Mouse (Mus musculus): ENCODE measurements around the gene Blvrb. TPM values are rescaled to one million over a fixed set of nuclear protein-coding genes. Genes with fewer than 3 reads are reported as not detected.

The Blvrb gene
- 112 and 113 TPM in 2 replicates for polyA plus RNA-seq (2015; fragmentation: Nextera tagmentation; extraction: Ambion mirVana)

DNA sequence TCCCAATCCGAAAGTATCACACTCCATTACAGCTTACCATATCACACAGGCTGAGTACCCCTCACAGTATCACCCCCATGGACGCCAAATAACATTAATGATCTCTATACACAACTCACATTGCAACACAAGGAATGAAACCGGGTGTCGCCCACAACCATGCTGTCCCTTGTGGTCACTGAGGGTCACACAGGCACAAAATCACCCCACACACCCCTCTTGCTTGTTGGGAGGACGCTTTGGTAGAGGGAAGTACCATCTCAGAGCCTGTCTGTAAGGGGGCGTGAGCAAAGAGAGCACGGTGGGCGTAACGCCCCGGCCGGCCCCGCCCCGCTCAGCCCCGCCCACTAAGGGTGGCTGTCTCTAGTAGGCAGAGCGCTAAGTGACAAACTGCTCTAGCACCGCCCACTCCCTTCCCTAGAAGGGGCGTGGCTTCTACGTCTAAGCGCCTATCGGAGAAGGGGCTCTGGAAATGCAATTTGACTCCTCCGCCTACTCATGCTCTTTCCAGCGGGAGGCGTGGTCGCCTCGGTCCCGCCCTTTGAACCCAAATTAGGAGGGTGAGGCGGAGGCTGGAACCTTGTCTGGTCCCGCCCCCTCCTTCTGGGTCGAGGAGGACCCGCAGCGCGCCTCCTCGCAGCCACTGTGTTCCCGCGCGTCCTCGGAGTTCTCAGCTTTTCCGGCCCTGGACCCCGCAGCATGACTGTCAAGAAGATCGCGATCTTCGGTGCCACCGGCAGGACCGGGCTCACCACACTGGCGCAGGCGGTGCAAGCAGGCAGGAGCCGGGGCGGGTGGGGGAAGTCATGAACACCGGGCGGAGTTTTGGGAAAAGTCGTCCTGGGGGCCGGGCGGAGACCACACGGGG lies at the start of gene Blvrb, which contains the start of gene Sptbn4:
TSS of gene Blvrb (plus strand) at position 560 of the 868 bp plus-strand sequence.
TSS of gene Sptbn4 (minus strand) at position 268 of the 868 bp plus-strand sequence.
- Histone ChIP-seq H3K36me3 (ENCODE audit: control insufficient read depth, insufficient read depth, low read length) (no peaks in the 10 kb centered on the region), H3K9me3 (replicated peaks; ENCODE audit: control insufficient read depth, low read length) (no peaks in the 10 kb centered on the region), H3K27me3 (ENCODE audit: control insufficient read depth, insufficient read depth, low read length) (peaks cover 17% of the 10 kb centered on the region), H3K4me2 (ENCODE audit: low read depth, low read length) (peak within 1 kb of the TSS; percentile 91), H3K9ac (ENCODE audit: low read length) (peak within 1 kb of the TSS; percentile 74), H3K4me1 (ENCODE audit: control insufficient read depth, insufficient read depth, low read length) (peaks cover 18% of the 10 kb centered on the region), H3K27ac (ENCODE audit: low read length) (peak within 1 kb of the TSS; percentile 50), H3K4me3 (replicated peaks; ENCODE audit: low read length) (peak within 1 kb of the TSS; percentile 69)
- peak; percentile 95 for ATAC-seq (ENCODE audit: insufficient read depth, low FRiP score)
- WGBS = 1% methylated on average over 54 of the region's 54 CpGs

DNA sequence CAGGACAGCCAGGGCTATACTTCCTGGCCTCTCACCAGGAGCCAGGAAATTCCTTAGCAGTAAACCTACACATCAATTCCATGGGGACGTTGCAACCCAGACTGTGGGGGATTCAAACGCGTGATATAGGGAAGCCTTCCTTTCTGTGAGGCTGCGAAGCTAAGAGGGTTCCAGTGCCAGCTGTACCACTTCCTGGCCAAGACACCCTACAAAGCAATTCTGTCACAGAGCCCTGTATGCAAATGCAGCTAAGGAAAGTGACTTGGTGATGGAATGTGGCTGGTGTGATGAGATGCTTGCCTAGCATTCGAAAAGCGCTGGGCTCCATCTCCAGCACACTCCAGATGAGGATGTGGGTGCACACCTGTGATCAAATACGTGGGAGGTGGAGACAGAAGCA lies 47.2 kb upstream of the Blvrb start:
- ATAC-seq (ENCODE audit: insufficient read depth, low FRiP score) = no peak
- peaks cover 6% of the 10 kb centered on the region; the same call in 1 of the 2 replicates for H3K9me3 ChIP-seq (replicated peaks; ENCODE audit: control insufficient read depth, low read length)
- no peak overlapping the region for H3K4me2 ChIP-seq (ENCODE audit: low read depth, low read length)
- 72% methylated on average over 7 of the region's 7 CpGs for WGBS
- peaks cover 75% of the 10 kb centered on the region for H3K27me3 ChIP-seq (ENCODE audit: control insufficient read depth, insufficient read depth, low read length)
- H3K4me3 ChIP-seq (replicated peaks; ENCODE audit: low read length) = no peak overlapping the region
- no peak overlapping the region for H3K27ac ChIP-seq (ENCODE audit: low read length)
- H3K4me1 ChIP-seq (ENCODE audit: control insufficient read depth, insufficient read depth, low read length) = peaks cover 6% of the 10 kb centered on the region; the same call in 1 of the 2 replicates
- H3K9ac ChIP-seq (ENCODE audit: low read length) = no peak overlapping the region
- H3K36me3 ChIP-seq (ENCODE audit: control insufficient read depth, insufficient read depth, low read length) = no peaks in the 10 kb centered on the region

DNA sequence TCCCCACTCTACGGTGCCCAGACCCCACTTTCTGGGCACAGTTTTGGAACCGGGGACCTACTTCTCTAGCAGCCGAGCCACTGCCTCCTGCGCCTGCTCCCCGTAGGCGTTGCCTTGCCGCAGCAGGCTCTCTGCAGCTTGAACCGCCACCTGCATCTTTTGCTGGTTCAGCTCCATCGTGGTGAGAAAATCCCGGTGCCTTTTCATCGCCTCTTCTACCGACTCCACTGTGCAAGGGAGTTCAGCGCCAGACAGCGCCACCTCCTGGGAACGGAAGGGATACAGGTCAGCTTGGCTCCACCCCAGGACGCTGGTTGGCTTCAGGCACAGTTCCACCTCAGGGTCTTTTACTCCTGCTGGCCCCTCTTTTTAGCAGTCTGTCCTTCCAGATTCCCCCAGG lies 45.1 kb upstream of the Blvrb start:
- H3K27ac ChIP-seq (ENCODE audit: low read length) = no peak overlapping the region
- H3K4me3 ChIP-seq (replicated peaks; ENCODE audit: low read length) = no peak overlapping the region
- ATAC-seq (ENCODE audit: insufficient read depth, low FRiP score) = no peak
- no peak overlapping the region for H3K4me2 ChIP-seq (ENCODE audit: low read depth, low read length)
- peaks cover 68% of the 10 kb centered on the region for H3K27me3 ChIP-seq (ENCODE audit: control insufficient read depth, insufficient read depth, low read length)
- 0 out of 2 replicates have a peak, but pooled peaks cover under 1% of the 10 kb centered on the region for H3K4me1 ChIP-seq (ENCODE audit: control insufficient read depth, insufficient read depth, low read length)
- peaks cover 10% of the 10 kb centered on the region for H3K9me3 ChIP-seq (replicated peaks; ENCODE audit: control insufficient read depth, low read length)
- WGBS = 7% methylated on average over 16 of the region's 16 CpGs
- no peak overlapping the region for H3K9ac ChIP-seq (ENCODE audit: low read length)
- no peaks in the 10 kb centered on the region for H3K36me3 ChIP-seq (ENCODE audit: control insufficient read depth, insufficient read depth, low read length)

DNA sequence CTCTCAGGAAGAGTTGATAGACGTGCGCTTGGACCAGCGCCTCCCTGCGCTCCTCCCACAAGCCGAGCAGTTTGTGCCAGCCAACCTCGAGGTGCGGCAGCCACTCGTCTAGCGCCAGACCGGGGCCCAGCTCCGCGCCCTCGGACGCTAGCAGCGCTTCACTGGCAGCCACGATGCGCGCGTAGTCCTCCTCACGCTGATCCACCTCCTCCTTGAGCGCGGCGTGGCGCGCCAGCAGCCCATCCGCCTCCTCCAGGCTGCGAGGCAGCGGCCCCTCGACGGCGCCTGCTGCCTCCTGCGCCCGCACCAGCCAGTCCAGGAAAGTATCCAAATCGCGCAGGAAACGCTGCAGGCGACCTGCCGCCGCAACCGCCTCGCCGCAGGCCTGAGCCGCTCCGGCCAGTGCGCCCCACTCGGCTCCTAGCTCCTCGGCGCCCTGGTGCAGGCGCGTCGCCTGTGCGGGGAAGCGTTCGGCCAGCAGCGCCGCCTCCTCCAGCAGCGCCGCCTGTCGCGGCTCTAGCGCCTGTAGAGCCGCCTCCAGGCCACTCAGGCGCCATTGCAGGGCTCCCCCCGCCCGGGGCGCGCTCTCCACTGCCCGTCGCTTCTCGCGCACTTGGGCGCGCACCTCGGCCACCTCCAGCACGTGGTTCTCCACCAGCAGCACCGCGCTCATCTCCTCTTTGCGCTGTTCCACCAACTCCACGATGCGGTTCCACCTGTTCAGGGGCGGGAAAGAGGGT lies 43.4 kb upstream of the Blvrb start:
- peaks cover 9% of the 10 kb centered on the region for H3K4me1 ChIP-seq (ENCODE audit: control insufficient read depth, insufficient read depth, low read length)
- H3K9me3 ChIP-seq (replicated peaks; ENCODE audit: control insufficient read depth, low read length) = peaks cover 10% of the 10 kb centered on the region
- H3K4me2 ChIP-seq (ENCODE audit: low read depth, low read length) = peak overlapping the region; percentile 31
- peak overlapping the region; percentile 19 for H3K4me3 ChIP-seq (replicated peaks; ENCODE audit: low read length)
- no peak overlapping the region for H3K9ac ChIP-seq (ENCODE audit: low read length)
- no peak overlapping the region for H3K27ac ChIP-seq (ENCODE audit: low read length)
- ATAC-seq (ENCODE audit: insufficient read depth, low FRiP score) = no peak
- WGBS = 2% methylated on average over 81 of the region's 81 CpGs
- H3K27me3 ChIP-seq (ENCODE audit: control insufficient read depth, insufficient read depth, low read length) = peaks cover 72% of the 10 kb centered on the region
- no peaks in the 10 kb centered on the region for H3K36me3 ChIP-seq (ENCODE audit: control insufficient read depth, insufficient read depth, low read length)

DNA sequence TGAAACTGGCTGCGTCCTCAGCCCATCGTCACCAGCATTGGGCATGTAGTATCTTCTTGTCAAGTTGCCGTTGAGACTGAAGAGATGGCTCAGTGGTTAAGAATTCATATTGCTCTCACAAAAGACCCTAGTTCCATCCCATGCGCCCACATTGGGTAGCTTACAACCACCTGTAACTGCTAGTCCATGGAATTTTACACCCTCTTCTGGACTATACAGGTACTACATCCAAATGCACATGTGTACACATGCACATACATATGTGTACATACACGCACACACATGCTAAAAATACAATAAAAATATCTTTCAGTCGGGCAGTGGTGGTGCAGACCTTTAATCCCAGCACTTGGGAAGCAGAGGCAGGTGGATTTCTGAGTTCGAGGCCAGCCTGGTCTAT lies 41.3 kb upstream of the Blvrb start:
- no peak overlapping the region for H3K27ac ChIP-seq (ENCODE audit: low read length)
- peaks cover 10% of the 10 kb centered on the region for H3K9me3 ChIP-seq (replicated peaks; ENCODE audit: control insufficient read depth, low read length)
- 83% methylated on average over 7 of the region's 7 CpGs for WGBS
- no peak overlapping the region for H3K9ac ChIP-seq (ENCODE audit: low read length)
- no peak overlapping the region for H3K4me2 ChIP-seq (ENCODE audit: low read depth, low read length)
- H3K36me3 ChIP-seq (ENCODE audit: control insufficient read depth, insufficient read depth, low read length) = no peaks in the 10 kb centered on the region
- ATAC-seq (ENCODE audit: insufficient read depth, low FRiP score) = no peak
- peaks cover 9% of the 10 kb centered on the region for H3K4me1 ChIP-seq (ENCODE audit: control insufficient read depth, insufficient read depth, low read length)
- H3K4me3 ChIP-seq (replicated peaks; ENCODE audit: low read length) = no peak overlapping the region
- H3K27me3 ChIP-seq (ENCODE audit: control insufficient read depth, insufficient read depth, low read length) = peaks cover 69% of the 10 kb centered on the region

DNA sequence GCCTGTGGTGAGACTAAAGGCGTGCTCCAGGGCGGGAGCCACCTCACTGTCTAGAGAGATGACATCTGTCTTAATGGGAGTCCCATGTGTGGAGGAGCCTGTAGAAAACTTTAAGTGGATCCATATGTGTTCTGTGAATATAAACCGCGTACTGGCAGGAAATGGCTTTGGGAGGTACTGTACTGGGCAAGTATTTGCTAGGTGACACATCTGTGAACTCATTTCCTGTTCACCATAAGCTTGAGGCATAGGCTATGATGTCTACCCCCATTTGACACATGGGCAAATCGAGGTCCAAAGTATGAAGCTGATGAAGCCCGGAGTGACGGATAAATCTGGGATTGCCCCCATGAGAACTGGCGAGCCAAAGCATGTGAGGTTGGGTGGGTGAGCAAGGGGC lies 40.0 kb upstream of the Blvrb start:
- 0 out of 2 replicates have a peak overlapping the region, but pooled peaks have one; percentile 51 for H3K4me3 ChIP-seq (replicated peaks; ENCODE audit: low read length)

DNA sequence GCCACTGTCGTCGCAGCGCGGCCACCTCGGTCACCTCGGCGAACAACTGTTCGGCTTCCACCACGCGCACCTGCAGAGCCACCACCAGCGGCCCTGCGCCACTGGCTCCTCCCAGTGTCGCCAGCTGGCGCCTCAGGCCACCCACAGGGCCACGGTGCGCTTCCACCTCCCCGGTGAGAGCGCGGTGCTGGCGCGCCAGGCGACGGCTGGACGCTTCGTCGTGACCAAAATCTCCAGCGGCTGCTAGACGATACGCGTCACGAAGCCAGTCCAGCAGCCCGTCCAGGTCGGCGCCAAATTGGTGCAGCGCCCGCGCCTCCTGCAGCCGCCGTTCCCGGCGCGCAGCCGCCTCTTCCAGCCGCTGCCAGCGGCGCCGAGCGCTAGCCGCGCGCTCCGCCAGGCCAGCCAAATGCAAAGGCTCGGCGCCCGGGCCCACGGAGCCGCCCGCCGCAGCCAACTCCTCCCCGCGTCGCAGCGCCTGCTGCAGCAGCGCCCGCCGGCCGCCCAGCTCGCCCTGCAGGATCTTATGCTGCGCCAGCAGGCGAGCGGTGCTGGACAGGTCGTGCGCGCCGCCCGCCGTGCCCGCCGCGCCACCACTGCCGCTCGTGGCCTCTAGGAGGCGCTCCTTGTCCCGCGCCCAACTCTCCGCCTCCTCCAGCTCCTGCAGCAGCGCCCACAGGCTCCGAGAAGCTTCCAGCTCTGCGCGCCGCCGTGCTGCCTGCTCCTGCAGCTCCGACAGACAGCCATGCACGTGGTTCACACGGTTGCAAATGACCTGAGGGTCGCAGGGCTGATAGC lies 39.2 kb upstream of the Blvrb start:
- WGBS = under 1% methylated on average over 94 of the region's 96 CpGs
- peaks cover 49% of the 10 kb centered on the region for H3K27me3 ChIP-seq (ENCODE audit: control insufficient read depth, insufficient read depth, low read length)
- H3K36me3 ChIP-seq (ENCODE audit: control insufficient read depth, insufficient read depth, low read length) = no peaks in the 10 kb centered on the region
- no peak overlapping the region for H3K27ac ChIP-seq (ENCODE audit: low read length)
- peaks cover 9% of the 10 kb centered on the region for H3K4me1 ChIP-seq (ENCODE audit: control insufficient read depth, insufficient read depth, low read length)
- peak; percentile 67; the same call in 1 of the 2 replicates for ATAC-seq (ENCODE audit: insufficient read depth, low FRiP score)
- peaks cover 8% of the 10 kb centered on the region; the same call in 1 of the 2 replicates for H3K9me3 ChIP-seq (replicated peaks; ENCODE audit: control insufficient read depth, low read length)
- H3K4me3 ChIP-seq (replicated peaks; ENCODE audit: low read length) = peak overlapping the region; percentile 51
- H3K9ac ChIP-seq (ENCODE audit: low read length) = peak overlapping the region; percentile 44
- peak overlapping the region; percentile 72 for H3K4me2 ChIP-seq (ENCODE audit: low read depth, low read length)

More for the DNA sequence above, 40.0 kb upstream of the Blvrb start:
- no peak overlapping the region for H3K27ac ChIP-seq (ENCODE audit: low read length)
- no peak overlapping the region for H3K9ac ChIP-seq (ENCODE audit: low read length)
- peaks cover 14% of the 10 kb centered on the region for H3K9me3 ChIP-seq (replicated peaks; ENCODE audit: control insufficient read depth, low read length)
- H3K36me3 ChIP-seq (ENCODE audit: control insufficient read depth, insufficient read depth, low read length) = no peaks in the 10 kb centered on the region
- 0 out of 2 replicates have a peak overlapping the region, but pooled peaks have one; percentile 72 for H3K4me2 ChIP-seq (ENCODE audit: low read depth, low read length)
- peaks cover 9% of the 10 kb centered on the region for H3K4me1 ChIP-seq (ENCODE audit: control insufficient read depth, insufficient read depth, low read length)
- H3K27me3 ChIP-seq (ENCODE audit: control insufficient read depth, insufficient read depth, low read length) = peaks cover 57% of the 10 kb centered on the region
- 42% methylated on average over 8 of the region's 8 CpGs for WGBS
- ATAC-seq (ENCODE audit: insufficient read depth, low FRiP score) = no peak

DNA sequence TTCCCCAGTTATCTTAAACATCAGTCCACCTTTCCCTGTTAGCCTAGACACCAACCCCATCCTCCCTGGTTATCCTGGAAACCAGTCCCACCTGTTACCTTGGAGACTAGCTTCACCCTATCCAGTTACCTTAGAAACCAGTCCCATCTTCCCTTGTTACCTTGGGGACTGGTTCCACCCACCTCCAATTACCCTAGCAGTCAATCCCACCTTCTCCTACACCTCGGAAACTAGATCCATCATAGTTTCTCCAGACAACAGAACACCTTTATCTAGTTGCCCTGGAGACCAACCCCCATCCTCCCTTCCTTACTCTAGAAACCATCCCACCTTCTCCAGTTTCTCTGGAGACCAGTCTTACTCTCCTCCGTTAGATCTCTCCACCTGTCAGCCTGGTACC lies 30.6 kb upstream of the Blvrb start:
- Histone ChIP-seq H3K4me1 (ENCODE audit: control insufficient read depth, insufficient read depth, low read length) (no peaks in the 10 kb centered on the region), H3K36me3 (ENCODE audit: control insufficient read depth, insufficient read depth, low read length) (no peaks in the 10 kb centered on the region), H3K27me3 (ENCODE audit: control insufficient read depth, insufficient read depth, low read length) (no peaks in the 10 kb centered on the region), H3K9ac (ENCODE audit: low read length) (no peak overlapping the region), H3K4me3 (replicated peaks; ENCODE audit: low read length) (no peak overlapping the region), H3K4me2 (ENCODE audit: low read depth, low read length) (no peak overlapping the region), H3K27ac (ENCODE audit: low read length) (no peak overlapping the region), H3K9me3 (replicated peaks; ENCODE audit: control insufficient read depth, low read length) (peaks cover 3% of the 10 kb centered on the region; the same call in 1 of the 2 replicates)
- ATAC-seq (ENCODE audit: insufficient read depth, low FRiP score) = no peak
- 50% methylated on average over 2 of the region's 2 CpGs for WGBS
